Mouse (Mus musculus): Measurements from ENCODE around the gene Apol7c.
"Not testable (repeated sequence)": the region's sequence is repeated elsewhere in the genome, so short reads cannot be mapped to it uniquely, and the experiment has no call there.

Gene Apol7c

DNA sequence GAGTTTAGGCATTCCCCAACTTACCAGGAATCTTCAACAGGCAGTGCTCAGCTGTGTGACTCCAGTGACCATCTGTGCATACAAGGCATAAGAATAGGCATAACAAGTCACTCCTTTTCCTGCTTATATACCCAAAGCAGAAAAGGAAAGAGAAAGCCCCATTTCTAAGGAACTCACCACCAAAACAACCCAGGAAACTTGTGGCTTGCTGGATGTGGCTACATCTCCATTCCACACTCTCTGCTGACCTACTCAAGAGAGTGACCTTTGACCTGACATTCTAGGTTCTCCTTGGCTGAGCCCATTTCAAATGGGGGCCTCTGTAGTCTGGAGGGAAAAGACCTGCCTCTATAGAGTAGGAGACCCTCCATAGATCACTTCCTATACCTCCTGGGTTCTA is at the start of gene Apol7c:
Gene Apol7c (minus strand): TSS at position 101 of the 400 bp plus-strand sequence.
- no peak for DNase-seq (ENCODE audit: low spot score in 2 of 2)

DNA sequence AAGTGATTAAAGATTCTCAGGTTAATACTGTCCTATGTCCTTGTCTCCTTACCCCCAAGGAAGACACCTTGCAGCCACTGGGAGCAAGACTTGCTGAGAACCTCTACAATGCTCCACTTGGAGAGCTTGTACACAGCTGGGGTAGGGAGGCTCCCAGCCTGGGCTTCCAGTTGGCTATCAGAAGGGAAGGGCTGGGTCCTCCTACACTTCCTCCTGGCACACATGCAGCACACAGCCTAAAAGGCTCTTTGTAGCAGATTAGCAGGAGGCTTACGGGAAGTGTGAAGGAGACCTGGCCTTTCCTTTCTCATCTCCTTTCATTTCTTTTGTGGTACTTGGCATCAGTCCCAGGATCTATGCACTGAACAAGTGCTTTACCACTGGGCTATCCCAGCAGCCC is 48.6 kb upstream of the Apol7c start:
- DNase-seq (ENCODE audit: low spot score in 2 of 2), result peak in 1 of 2 experiments; percentile 6

DNA sequence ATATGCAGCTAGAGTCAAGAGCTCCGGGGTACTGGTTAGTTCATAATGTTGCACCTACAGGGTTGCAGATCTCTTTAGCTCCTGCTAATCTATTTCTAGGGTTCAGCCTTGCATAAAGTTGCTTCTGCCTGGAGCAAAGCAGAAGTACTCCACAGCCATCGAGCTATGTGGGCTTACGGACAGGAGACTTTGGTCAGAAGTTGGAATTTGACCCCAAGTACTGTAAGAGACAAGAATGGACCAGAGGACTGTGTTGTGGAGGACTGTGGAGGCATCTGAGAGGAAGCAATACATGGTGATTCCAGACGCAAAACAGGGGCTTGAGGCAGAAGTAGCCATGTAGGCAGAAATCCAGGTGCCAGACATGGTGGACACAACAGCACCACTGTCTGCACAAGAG is 46.2 kb upstream of the Apol7c start:
- no peak for DNase-seq (ENCODE audit: low spot score in 2 of 2)

DNA sequence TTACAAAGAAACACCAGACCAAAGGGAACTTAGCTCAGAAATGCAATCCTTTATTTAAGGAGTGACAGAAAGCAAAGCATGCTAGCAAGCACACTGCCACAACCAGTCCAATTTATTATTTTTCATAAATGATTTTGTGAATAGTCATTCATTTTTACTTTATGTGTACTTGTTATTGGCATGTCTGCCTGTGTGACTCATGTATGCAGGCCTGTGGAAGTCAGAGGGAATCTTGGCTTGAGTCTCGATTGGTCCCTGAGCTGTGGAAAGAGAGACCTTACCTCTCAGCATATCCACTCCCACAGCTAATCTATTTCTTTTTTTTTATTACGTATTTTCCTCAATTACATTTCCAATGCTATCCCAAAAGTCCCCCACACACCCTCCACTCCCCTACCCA is 45.7 kb upstream of the Apol7c start:
- no peak for DNase-seq (ENCODE audit: low spot score in 2 of 2)

DNA sequence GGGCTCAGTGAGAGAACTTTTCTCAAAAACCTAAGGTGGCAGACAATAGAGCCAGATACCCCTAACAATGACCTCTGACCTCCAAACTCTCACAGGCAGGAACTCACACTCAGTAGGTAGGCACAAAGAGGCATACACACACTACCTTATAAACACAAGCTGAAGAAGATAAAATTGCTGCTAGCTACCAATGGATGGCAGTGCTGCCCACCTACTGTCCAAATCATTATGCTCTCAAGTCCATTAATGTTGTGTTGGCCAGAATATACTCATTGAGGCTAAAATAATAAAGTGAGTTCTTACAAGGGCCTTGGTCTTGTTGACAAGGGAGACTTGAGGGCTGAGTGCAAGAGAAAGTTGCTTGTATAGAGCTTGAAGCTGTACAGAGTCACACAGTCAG is 30.1 kb upstream of the Apol7c start:
- no peak for DNase-seq (ENCODE audit: low spot score in 2 of 2)

DNA sequence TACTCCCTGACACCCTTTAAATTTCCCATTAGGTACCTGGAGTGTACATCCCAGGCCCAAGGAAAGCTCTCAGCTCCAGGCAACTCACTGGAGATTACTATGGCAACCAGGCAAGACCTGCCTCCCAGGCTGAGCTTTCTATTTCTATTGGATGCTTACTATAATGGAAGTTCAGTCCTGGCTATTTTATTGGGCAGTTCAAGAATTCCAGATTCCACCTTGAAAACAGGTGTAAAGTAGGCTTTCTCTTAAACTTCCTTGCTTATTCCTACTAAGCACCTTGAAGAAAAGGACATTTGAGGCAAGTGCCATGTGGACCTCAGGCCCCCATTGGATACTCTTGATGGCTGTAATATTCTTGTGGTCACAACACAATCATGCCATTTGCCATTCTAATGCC is 28.7 kb upstream of the Apol7c start, which contains the start of gene 1700025B11Rik:
Gene 1700025B11Rik (minus strand): TSS at position 101 of the 400 bp plus-strand sequence.
- DNase-seq (ENCODE audit: low spot score in 2 of 2), result no peak

DNA sequence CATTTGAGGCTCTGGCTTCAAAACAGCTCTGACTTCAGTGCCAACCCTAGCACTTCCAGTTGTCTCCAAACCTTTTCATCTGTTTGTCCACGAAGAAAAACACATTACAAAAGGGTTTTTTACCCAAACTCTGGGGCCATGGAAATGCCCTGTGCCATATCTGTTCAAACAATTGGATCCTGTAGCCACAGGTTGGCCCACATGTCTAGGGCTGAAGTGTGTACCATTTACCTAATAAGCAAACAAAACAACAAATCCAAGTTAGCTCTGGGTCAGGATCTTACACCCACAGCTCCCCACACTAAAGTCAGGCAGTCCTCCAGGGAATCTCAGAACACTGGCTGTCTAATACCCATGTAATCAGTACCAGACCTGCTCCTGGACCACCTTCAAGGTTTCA is 6.1 kb upstream of the Apol7c start:
- not testable (repeated sequence) for DNase-seq (ENCODE audit: low spot score in 2 of 2)

DNA sequence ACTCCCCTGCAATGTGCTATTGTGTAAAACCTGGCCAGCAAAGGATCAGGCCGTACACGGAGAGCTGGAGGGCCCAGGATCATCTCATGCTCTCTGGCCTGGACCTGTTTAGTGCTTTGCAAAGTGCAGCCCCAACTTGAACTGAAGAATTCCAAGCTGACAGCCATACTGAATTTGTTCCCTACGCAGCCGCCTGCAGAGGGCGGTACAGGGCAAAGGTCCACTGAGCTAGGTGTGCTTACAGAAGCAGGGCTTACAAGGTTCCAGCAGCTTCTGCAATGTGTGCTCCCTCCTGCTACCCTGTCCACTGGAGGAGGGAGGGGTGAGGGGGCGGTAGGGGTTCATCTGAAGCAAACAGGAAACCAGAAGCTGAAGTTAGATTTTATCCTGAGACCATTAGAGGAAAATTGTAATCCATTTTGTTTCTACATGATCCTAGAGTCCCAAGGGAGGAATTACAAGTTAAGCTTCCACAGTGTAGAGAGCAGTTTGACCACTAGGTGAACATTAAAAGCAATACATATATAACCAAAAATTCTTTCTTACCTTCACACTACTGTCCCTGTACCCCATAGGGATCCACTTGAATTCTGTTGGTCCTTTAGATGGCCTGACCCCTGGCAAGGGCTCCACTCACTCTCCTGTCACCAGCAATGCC is 9.8 kb downstream of the Apol7c start:
- peak in 1 of 2 experiments; percentile 29 for DNase-seq (ENCODE audit: low spot score in 2 of 2)

DNA sequence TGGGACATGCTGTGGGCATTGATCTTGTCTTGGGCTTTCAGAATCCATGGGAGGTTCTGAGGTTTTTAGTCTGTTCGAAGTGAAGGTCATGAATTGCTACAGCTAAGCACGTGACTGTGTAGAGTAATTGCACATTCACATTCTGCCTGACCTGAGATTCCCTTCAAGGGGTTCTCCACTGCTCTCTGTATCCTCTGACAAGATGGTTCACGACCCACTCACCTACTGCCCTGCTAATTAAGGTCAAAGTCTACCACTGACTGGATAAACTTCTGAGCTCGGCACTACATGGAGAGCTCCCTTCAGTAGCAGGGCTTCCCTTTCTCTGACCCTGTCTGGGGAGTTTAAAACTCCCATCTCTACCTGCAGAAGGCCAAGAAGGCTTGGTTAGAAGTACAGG is 12.5 kb downstream of the Apol7c start:
- DNase-seq (ENCODE audit: low spot score in 2 of 2), result not testable (repeated sequence)

DNA sequence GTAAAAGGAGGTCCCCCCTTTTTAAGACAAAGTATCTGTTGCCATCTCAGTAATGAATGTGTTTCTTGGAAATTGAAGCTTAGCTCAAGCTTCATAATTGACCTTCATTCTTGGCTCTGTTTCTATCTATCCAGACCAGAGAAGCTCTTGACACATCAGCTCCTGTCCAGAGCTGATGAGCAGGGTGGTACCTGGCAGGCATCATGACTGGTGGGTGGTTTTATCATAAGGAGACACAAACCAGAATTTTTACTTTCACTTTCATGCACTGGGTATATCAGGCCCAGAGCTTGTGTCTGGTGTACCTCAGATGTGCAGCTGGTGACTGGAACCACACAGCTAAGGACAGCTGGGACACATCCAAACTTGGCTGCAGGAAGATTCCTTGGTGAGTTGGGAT is 25.1 kb downstream of the Apol7c start, which contains the start of gene Apol11a:
Gene Apol11a (plus strand): TSS at position 306 of the 400 bp plus-strand sequence.
- DNase-seq (ENCODE audit: low spot score in 2 of 2), result not testable (repeated sequence)

DNA sequence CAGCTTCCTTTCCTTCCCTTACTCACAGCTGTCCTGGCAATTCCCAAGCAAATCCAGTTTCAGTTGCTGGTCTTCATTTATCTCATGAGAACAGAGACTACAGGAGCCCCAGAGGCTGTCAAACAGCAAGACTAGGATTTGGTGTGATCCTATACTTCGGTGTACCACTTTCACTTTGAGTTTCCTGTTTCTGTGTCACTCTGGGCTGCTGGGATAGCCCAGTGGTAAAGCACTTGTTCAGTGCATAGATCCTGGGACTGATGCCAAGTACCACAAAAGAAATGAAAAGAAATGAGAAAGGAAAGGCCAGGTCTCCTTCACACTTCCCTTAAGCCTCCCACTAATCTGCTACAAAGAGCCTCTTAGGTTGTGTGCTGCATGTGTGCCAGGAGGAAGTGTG is 38.4 kb downstream of the Apol7c start:
- not testable (repeated sequence) for DNase-seq (ENCODE audit: low spot score in 2 of 2)

DNA sequence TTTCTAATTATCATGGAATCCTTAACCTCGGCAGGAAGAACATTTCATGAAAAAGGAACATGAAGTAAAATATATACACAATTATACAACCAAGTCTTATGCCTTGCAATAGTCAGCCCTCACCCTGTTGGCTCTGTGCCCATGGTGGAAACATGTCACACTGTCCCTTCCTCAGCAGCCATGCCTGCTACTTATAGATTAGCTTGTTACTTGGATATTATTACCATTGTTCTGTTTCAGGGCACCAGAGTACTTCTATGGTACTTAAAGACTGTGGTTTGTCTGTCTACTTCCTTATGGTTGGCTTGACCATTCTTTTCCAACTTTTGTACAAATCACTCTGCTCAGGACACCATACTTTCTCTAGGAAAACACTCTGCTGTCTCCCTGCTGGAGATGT is 39.9 kb downstream of the Apol7c start:
- not testable (repeated sequence) for DNase-seq (ENCODE audit: low spot score in 2 of 2)

DNA sequence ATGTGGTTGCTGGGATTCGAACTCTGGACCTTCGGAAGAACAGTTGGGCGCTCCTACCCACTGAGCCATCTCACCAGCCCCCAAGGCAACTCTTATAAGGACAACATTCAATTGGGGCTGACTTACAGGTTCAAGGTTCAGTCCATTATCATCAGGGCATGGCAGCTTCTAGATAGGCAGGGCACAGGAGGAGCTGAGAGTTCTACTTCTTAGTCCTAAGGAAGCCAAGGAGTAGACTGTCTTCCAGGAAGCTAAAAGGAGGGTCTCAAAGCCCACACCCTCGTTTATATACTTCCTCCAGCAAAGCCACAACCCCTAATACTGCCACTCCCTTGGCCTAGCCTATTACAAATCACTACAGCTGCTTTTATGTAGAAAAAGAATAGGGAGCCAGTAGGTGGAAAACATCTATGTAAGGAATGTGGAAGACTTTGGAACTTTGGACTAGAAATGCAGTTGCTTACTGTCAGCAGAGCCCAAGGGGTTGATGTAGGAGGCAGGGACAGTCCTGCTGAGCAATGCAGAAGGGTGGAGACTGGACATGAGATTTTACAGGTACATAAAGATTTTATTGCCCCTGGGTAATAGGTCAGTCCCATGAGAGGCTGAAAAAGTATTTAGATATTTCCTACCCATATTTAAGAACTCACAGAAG is 50.8 kb downstream of the Apol7c start:
- DNase-seq (ENCODE audit: low spot score in 2 of 2), result no peak

DNA sequence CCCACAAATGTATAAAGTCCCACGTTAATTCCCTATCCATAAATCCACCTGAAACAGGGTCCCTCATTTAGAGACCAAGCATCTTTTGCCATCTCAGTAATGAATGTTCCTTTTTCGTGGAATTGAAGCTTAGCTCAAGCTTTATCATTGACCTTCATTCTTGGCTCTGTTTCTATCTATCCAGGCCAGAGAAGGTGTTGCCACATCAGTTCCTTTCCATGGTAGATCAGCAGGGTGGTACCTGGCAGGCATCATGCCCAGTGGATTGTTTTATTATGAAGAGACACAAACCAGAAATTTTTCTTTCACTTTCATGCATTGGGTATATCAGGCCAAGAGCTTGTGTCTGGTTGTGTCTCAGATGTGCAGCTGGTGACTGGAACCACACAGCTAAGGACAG is 56.4 kb downstream of the Apol7c start, which contains the start of gene Apol10a:
Gene Apol10a (plus strand): TSS at position 355 of the 400 bp plus-strand sequence.
- not testable (repeated sequence) for DNase-seq (ENCODE audit: low spot score in 2 of 2)

All from frontal cortex, postnatal 14 days (tissue).